Mouse (Mus musculus): ENCODE data around the gene Gm42878.

DNA sequence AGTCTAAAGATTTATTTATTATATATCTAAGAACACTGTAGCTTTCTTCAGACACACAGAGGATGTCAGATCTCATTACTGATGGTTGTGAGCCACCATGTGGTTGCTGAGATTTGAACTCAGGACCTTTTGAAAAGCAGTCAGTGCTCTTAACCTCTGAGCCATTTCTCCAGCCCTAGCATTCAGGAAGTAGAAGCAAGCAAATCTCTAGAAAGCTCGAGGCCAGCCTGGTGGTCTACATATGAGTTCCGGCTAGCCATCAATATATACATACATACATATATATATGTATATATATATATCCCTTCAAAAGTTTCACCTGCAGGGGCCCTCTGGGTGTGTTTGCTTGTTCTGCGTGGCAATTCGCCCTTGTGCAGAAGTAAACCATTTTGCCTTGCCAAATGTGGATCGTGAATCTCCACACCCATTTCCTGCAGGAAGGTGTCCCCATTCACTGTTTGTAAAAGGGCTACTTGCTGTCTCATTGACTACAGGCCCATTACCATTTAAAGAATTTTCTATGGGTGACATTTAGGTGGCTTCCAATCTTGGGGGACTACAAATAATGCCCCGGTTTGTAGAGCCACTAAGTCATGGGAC is 49.5 kb upstream of the Gm42878 start:
- TF ChIP-seq POLR2A (IDR thresholded peaks at IDR 0.05; ENCODE audit: borderline replicate concordance, extremely low read depth, low read depth, low read length) (no peak), CTCF (IDR thresholded peaks at IDR 0.05; ENCODE audit: insufficient read depth, low read length) (no peak)

Measured in lung, adult 2 months (tissue).